Mouse (Mus musculus): ENCODE results near the gene Scd2. TPM values are rescaled to one million over a fixed set of nuclear protein-coding genes. Genes with fewer than 3 reads are reported as not detected.

Scd2 gene
- polyA plus RNA-seq, 1 experiment from 2014 or later: 281 TPM

DNA sequence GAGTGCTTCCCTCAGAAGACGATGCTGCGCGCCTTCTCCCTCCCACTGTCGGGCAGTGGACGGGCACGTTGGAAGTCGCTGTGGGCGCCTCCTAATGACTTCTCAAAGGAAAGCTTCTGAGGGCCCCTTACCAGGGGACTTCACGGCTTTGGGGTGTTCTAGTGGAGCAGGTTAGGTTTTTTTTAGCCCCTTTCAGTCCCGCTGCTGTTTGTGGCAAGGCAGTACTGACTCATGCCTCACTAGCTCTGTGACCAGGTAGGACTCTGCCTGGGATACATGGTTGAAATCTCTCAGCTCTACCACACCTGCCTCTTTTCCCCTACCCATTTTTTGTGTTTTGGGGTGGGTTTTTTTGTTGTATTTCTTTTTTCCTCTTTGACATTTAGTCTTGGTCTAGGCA is 10.9 kb downstream of the Scd2 start:
- no peak for DNase-seq
- Histone ChIP-seq H3K9ac (replicated peaks; ENCODE audit: low read length) (no peak overlapping the region), H3K9me3 (ENCODE audit: control insufficient read depth, low read length) (no peaks in the 10 kb centered on the region), H3K4me2 (ENCODE audit: low read length) (no peak overlapping the region), H3K27me3 (ENCODE audit: control insufficient read depth, insufficient read depth, low read length) (no peaks in the 10 kb centered on the region), H3K27ac (replicated peaks; ENCODE audit: low read depth, low read length) (no peak overlapping the region), H3K4me1 (ENCODE audit: control insufficient read depth, insufficient read depth, low read length) (peaks cover 18% of the 10 kb centered on the region), H3K4me3 (replicated peaks; ENCODE audit: low read depth, low read length) (no peak overlapping the region), H3K36me3 (ENCODE audit: control insufficient read depth, insufficient read depth, low read length) (peaks cover 95% of the 10 kb centered on the region)
- ATAC-seq (ENCODE audit: low FRiP score, low TSS enrichment): no peak
- 89% methylated on average over 10 of the region's 10 CpGs for WGBS

DNA sequence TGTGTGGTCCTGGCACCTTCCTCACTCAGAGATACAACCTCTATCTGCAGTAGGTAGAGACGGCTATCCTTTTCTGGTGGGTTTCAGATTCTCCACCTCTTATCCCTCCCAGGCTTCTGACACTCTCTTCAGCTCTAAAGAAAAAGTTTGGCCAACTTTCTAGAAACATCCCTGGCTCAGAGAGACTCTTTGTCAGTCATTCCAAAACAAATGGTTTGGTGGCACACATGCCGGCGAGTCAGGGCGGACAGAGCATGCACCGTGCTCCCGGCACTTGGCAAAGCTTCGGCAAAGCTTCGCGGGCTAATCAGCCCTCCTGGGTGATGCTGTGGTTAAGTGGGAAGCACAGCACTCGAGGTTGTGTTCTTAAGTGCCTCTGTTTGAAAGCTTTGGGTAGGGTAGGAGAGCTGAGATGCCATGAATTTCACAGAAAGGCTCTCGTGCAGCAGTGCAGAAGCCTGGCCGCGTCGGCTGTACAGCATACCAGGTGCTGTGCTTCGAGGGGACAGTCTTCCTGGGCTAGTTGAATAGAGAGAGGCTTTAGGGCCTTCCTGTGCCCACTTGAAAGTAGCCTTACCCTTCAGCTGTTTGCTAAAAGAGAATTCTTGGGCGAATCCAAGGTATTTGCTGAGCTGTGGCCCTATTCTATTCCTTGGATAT is 11.5 kb downstream of the Scd2 start:
- Histone ChIP-seq H3K9ac (replicated peaks; ENCODE audit: low read length) (no peak overlapping the region), H3K27ac (replicated peaks; ENCODE audit: low read depth, low read length) (no peak overlapping the region), H3K4me2 (ENCODE audit: low read length) (no peak overlapping the region), H3K9me3 (ENCODE audit: control insufficient read depth, low read length) (no peaks in the 10 kb centered on the region), H3K27me3 (ENCODE audit: control insufficient read depth, insufficient read depth, low read length) (no peaks in the 10 kb centered on the region), H3K4me1 (ENCODE audit: control insufficient read depth, insufficient read depth, low read length) (peaks cover 16% of the 10 kb centered on the region), H3K36me3 (ENCODE audit: control insufficient read depth, insufficient read depth, low read length) (peaks cover 90% of the 10 kb centered on the region), H3K4me3 (replicated peaks; ENCODE audit: low read depth, low read length) (no peak overlapping the region)
- ATAC-seq (ENCODE audit: low FRiP score, low TSS enrichment): no peak
- WGBS: 91% methylated on average over 16 of the region's 16 CpGs
- no peak for DNase-seq

DNA sequence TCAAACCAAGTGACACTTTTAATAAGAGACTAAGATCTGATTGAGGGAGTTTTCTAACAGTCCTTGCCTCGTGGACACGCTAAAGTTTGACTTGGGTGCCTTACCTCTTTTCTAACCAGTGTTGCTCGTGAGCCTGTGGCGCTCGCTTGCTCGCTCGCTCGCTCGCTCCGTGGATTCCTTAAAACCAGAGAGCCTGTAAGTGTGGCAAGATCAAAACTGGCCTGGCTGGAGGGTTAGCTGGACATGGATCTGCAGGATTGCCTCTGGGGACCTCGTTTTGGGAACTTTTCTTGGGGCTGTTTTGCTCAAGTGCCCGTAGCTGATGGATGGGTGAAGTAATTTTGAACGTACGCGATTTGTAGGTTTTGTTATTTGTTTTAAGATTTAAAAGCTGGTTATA is 12.2 kb downstream of the Scd2 start:
- H3K9me3 ChIP-seq (ENCODE audit: control insufficient read depth, low read length): no peaks in the 10 kb centered on the region
- H3K9ac ChIP-seq (replicated peaks; ENCODE audit: low read length): no peak overlapping the region
- no peak overlapping the region for H3K27ac ChIP-seq (replicated peaks; ENCODE audit: low read depth, low read length)
- WGBS: 86% methylated on average over 15 of the region's 15 CpGs
- ATAC-seq (ENCODE audit: low FRiP score, low TSS enrichment): no peak
- H3K27me3 ChIP-seq (ENCODE audit: control insufficient read depth, insufficient read depth, low read length): no peaks in the 10 kb centered on the region
- H3K4me3 ChIP-seq (replicated peaks; ENCODE audit: low read depth, low read length): no peak overlapping the region
- no peak overlapping the region for H3K4me2 ChIP-seq (ENCODE audit: low read length)
- peaks cover 83% of the 10 kb centered on the region for H3K36me3 ChIP-seq (ENCODE audit: control insufficient read depth, insufficient read depth, low read length)
- no peak for DNase-seq
- H3K4me1 ChIP-seq (ENCODE audit: control insufficient read depth, insufficient read depth, low read length): peaks cover 9% of the 10 kb centered on the region; the same call in 1 of the 2 replicates

DNA sequence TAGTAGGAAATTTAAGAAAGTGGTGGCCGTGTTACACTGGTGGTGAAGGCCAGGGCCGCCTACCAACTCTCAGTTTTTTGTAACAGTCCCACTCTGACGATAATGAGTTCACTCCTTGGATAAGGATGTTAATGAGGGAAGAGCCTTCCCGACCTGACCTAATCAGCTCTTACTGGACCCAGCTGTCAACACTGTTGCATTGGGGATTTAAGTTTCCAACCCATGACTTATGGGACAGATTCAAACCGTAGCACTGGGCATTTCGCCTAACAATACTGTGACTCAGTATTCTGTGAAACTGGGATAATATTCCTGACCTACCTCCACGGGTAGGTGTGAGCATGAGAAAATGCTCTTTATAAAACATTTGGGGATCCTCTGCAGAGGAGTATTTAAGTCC is 12.7 kb downstream of the Scd2 start:
- WGBS: 79% methylated on average over 7 of the region's 7 CpGs
- no peak overlapping the region for H3K4me3 ChIP-seq (replicated peaks; ENCODE audit: low read depth, low read length)
- H3K4me2 ChIP-seq (ENCODE audit: low read length): no peak overlapping the region
- H3K9ac ChIP-seq (replicated peaks; ENCODE audit: low read length): no peak overlapping the region
- DNase-seq (no peak), ATAC-seq (ENCODE audit: low FRiP score, low TSS enrichment) (no peak)
- peaks cover 78% of the 10 kb centered on the region for H3K36me3 ChIP-seq (ENCODE audit: control insufficient read depth, insufficient read depth, low read length)
- peaks cover 11% of the 10 kb centered on the region; the same call in 1 of the 2 replicates for H3K4me1 ChIP-seq (ENCODE audit: control insufficient read depth, insufficient read depth, low read length)
- H3K27ac ChIP-seq (replicated peaks; ENCODE audit: low read depth, low read length): no peak overlapping the region
- no peaks in the 10 kb centered on the region for H3K9me3 ChIP-seq (ENCODE audit: control insufficient read depth, low read length)
- no peaks in the 10 kb centered on the region for H3K27me3 ChIP-seq (ENCODE audit: control insufficient read depth, insufficient read depth, low read length)

DNA sequence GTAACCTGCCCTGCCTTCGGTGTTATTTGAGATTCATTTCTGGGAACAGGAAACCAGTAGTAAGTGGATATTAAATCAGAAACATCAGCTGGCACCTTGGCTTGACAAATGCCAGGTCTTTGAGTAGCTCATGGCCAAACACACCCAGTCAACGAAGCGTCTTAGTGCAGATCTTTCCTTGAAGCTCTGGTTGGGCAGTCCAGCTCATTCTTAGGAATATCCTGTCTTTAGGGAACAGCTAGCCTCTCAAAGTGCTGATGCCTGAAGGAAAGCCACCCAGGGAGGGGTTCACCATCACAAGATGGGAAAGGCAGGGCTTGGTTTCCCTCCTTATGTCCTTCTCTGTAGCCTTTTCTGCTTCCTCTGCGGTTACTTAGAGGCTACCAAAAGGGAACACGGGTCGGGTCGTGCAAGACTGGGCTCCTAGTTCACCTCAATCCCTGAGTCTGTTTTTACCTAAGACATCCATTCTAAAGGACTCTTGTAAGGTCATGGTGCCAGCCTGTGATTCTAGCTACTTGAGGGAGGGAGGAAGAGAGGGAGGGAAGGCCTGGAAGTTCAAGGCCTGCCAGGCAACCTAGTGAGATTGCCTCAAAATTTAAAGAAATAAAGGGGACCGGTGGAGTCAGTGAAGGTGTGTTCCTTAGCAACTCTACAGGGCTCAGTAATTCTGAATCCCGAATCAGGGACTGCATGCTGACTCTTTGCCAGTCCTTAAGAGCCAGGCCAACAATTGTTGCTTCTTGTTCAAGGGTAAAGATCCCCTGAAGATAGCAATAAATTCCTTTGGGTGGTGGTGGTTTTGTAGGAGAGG is 13.8 kb downstream of the Scd2 start:
- no peak for DNase-seq
- peaks cover 11% of the 10 kb centered on the region; the same call in 1 of the 2 replicates for H3K4me1 ChIP-seq (ENCODE audit: control insufficient read depth, insufficient read depth, low read length)
- no peaks in the 10 kb centered on the region for H3K9me3 ChIP-seq (ENCODE audit: control insufficient read depth, low read length)
- peaks cover 69% of the 10 kb centered on the region for H3K36me3 ChIP-seq (ENCODE audit: control insufficient read depth, insufficient read depth, low read length)
- no peaks in the 10 kb centered on the region for H3K27me3 ChIP-seq (ENCODE audit: control insufficient read depth, insufficient read depth, low read length)
- ATAC-seq (ENCODE audit: low FRiP score, low TSS enrichment): no peak
- no peak overlapping the region for H3K4me3 ChIP-seq (replicated peaks; ENCODE audit: low read depth, low read length)
- no peak overlapping the region for H3K9ac ChIP-seq (replicated peaks; ENCODE audit: low read length)
- 85% methylated on average over 9 of the region's 9 CpGs for WGBS
- H3K4me2 ChIP-seq (ENCODE audit: low read length): no peak overlapping the region
- H3K27ac ChIP-seq (replicated peaks; ENCODE audit: low read depth, low read length): no peak overlapping the region

DNA sequence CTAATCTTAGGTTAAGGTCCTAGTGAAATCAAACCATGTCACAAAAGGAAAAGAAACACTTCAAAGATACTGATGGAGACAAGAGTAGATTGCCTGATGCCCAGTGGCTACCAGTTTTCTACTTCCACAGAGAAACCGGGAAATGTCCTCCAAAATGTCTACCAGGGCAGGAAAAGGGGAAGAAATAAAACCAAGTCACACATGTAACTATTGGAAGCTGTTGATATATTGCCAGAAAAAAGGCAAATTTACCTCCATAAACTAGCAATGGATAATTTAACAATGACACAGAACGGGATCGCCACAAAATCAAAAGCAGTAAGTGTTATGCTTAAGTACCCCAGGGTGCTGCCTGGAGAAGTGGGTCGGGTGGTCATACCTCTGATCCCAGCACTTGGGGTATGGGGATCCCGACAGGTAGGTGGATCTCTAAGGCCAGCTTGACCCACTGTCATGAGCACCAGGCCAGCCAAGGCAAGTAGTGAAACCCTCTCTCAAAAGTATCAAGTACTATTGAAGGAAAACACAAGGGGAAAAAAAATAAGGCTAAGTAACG is 14.5 kb downstream of the Scd2 start:
- 84% methylated on average over 6 of the region's 6 CpGs for WGBS
- no peak for DNase-seq
- ATAC-seq (ENCODE audit: low FRiP score, low TSS enrichment): no peak
- Histone ChIP-seq H3K36me3 (ENCODE audit: control insufficient read depth, insufficient read depth, low read length) (peaks cover 62% of the 10 kb centered on the region), H3K4me2 (ENCODE audit: low read length) (no peak overlapping the region), H3K9me3 (ENCODE audit: control insufficient read depth, low read length) (no peaks in the 10 kb centered on the region), H3K27ac (replicated peaks; ENCODE audit: low read depth, low read length) (no peak overlapping the region), H3K9ac (replicated peaks; ENCODE audit: low read length) (no peak overlapping the region), H3K4me1 (ENCODE audit: control insufficient read depth, insufficient read depth, low read length) (peaks cover 11% of the 10 kb centered on the region; the same call in 1 of the 2 replicates), H3K27me3 (ENCODE audit: control insufficient read depth, insufficient read depth, low read length) (no peaks in the 10 kb centered on the region), H3K4me3 (replicated peaks; ENCODE audit: low read depth, low read length) (no peak overlapping the region)

DNA sequence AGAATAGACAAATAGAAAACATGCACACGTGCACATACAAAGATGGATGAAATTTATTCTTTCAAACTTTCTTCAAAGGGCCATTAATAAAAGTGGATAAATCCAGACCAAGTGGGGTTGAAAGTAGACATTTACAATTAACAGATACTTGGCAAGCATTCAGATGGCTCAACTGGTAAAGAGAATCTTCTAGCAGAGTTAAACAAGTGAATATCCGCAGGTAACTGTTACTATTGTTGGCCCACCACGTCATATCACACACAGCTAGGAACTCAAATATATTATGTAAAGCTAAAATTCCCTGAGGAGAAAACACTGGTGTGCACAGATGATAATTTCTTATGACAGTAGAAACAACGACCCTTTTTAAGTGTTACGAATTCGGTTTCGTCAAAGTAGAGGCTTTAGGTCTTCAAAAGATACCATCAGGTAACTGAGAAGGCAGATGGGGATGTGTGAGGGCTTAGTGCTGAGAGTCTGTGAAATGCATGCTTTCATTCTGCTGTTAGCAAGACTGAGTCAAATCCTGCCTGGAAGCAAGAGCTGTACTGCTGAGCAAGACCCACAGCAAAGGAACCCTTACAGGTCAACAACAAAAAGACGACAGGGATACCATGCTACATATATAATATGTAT is 15.3 kb downstream of the Scd2 start:
- DNase-seq (no peak), ATAC-seq (ENCODE audit: low FRiP score, low TSS enrichment) (no peak)
- no peak overlapping the region for H3K4me3 ChIP-seq (replicated peaks; ENCODE audit: low read depth, low read length)
- H3K4me2 ChIP-seq (ENCODE audit: low read length): no peak overlapping the region
- H3K4me1 ChIP-seq (ENCODE audit: control insufficient read depth, insufficient read depth, low read length): peaks cover 11% of the 10 kb centered on the region; the same call in 1 of the 2 replicates
- H3K27ac ChIP-seq (replicated peaks; ENCODE audit: low read depth, low read length): no peak overlapping the region
- no peak overlapping the region for H3K9ac ChIP-seq (replicated peaks; ENCODE audit: low read length)
- peaks cover 55% of the 10 kb centered on the region for H3K36me3 ChIP-seq (ENCODE audit: control insufficient read depth, insufficient read depth, low read length)
- WGBS: 87% methylated on average over 8 of the region's 8 CpGs
- no peaks in the 10 kb centered on the region for H3K27me3 ChIP-seq (ENCODE audit: control insufficient read depth, insufficient read depth, low read length)
- no peaks in the 10 kb centered on the region for H3K9me3 ChIP-seq (ENCODE audit: control insufficient read depth, low read length)

DNA sequence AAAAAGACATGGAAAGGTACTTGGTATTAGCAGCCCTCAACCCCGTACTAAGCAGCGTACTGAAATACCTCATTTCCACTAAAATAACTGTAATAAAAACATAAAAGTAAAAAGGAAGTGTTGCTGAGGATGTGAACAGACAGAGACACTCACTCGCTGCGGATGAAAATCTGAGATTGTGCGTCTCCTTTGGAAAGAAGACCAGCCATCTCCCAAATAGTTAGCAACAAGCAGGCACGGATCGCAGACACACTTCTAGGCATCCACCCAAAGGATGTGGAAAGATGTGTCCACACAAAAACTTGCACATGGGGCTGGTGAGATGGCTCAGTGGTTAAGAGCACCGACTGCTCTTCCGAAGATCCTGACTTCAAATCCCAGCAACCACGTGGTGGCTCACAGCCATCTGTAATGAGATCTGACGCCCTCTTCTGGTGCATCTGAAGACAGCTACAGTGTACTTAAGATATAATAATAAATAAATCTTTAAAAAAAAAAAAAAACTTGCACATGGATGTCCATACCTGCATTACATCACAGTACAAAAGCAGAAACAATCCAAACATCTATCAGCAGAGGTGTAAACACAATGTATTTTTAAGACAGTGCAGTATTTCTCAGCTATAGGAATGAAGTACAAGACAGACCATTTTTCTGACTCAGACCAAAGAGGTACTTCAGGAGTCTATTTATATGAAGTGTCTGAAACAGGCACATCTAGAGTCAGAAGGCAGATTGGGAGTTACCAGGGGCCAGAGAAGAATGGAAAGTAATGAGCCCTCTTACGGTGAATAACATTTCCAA is 16.1 kb downstream of the Scd2 start:
- H3K27me3 ChIP-seq (ENCODE audit: control insufficient read depth, insufficient read depth, low read length): no peaks in the 10 kb centered on the region
- no peak for DNase-seq
- no peak overlapping the region for H3K4me2 ChIP-seq (ENCODE audit: low read length)
- no peak overlapping the region for H3K9ac ChIP-seq (replicated peaks; ENCODE audit: low read length)
- WGBS: 84% methylated on average over 12 of the region's 12 CpGs
- no peak overlapping the region for H3K27ac ChIP-seq (replicated peaks; ENCODE audit: low read depth, low read length)
- peaks cover 16% of the 10 kb centered on the region for H3K4me1 ChIP-seq (ENCODE audit: control insufficient read depth, insufficient read depth, low read length)
- H3K4me3 ChIP-seq (replicated peaks; ENCODE audit: low read depth, low read length): no peak overlapping the region
- ATAC-seq (ENCODE audit: low FRiP score, low TSS enrichment): no peak
- H3K9me3 ChIP-seq (ENCODE audit: control insufficient read depth, low read length): no peaks in the 10 kb centered on the region
- peaks cover 47% of the 10 kb centered on the region for H3K36me3 ChIP-seq (ENCODE audit: control insufficient read depth, insufficient read depth, low read length)

Measured in midbrain, embryonic 14.5 days (tissue).